ENCODE assay signal across 17 mouse cellular contexts in the genomic region with DNA sequence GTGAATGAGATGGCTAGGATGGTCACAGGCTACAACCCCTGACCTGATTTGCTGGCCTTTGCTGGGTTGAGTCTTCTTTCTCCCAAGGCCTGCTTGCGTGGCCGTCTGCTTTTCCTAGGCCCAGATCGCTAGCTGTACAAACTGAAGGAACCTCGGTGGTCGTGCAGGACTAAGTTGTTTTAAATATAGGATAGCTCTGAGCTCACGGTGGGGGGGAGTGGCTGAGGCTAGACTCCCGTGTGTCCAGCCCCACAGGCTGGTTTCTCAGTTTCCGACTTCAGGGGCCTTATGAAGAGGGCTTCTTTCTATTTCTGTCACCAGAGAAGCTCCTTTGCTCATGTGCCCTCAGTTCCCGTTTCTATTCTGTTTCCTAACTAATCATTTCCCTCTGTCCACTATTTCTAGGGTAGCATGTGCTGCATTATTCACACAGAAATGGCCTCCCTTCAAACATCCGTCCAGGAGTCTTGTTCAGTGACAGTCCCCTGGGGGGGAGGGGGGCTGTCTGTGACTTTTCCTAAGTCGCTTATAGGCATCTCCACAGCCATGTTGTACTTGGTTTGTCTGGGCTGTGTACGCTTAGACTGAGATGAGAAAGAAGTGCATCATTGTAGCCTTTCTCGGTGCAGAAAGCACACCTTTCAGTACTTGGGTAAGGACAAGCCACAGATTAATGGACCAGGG. TPM values are rescaled to one million over a fixed set of nuclear protein-coding genes. Genes with fewer than 3 reads are reported as not detected.
DNase-seq lines count a peak whose midpoint lies in the region; ATAC-seq and TF ChIP-seq lines count a peak whose summit lies in the region.
"Had no signal": no experiment of that assay in that cellular context is flagged by ENCODE, and none has a peak within 500 bp of the region (broad histone marks: within the 10 kb centered on the region; RNA-seq: fewer than 3 reads in every experiment).

No protein-coding gene starts in this region.

- H3K27ac ChIP-seq in heart, embryonic 10.5 days, result peak overlapping the region; percentile 29; the same call in 1 of the 2 replicates
- H3K27ac ChIP-seq in testis, adult 2 months (ENCODE audit: control insufficient read depth, insufficient read depth, low read depth, low read length), result no peak overlapping the region
- peak overlapping the region; percentile 69 for H3K27ac ChIP-seq in hindbrain, embryonic 14.5 days
- 0 out of 2 replicates have a peak overlapping the region, but pooled peaks have one; percentile 11 for H3K27ac ChIP-seq in stomach, embryonic 16.5 days (ENCODE audit: low read length)
- H3K27ac ChIP-seq: embryonic facial prominence, embryonic 13.5 days; forebrain, embryonic 13.5 days; liver, embryonic 15.5 days; midbrain, embryonic 12.5 days had no signal

- WGBS in heart, embryonic 10.5 days, result 47% methylated on average over 13 of the region's 13 CpGs
- 53% methylated on average over 13 of the region's 13 CpGs for WGBS in hindbrain, embryonic 14.5 days
- WGBS in stomach, embryonic 16.5 days, result 47% methylated on average over 13 of the region's 13 CpGs

- no peak for TF ChIP-seq POLR2A in testis, adult 2 months (IDR thresholded peaks at IDR 0.05; ENCODE audit: control insufficient read depth, low read depth, low read length)

- no peak overlapping the region for H3K9ac ChIP-seq in hindbrain, embryonic 14.5 days
- no peak overlapping the region for H3K9ac ChIP-seq in stomach, embryonic 16.5 days (ENCODE audit: low read length)
- H3K9ac ChIP-seq: embryonic facial prominence, embryonic 13.5 days; forebrain, embryonic 13.5 days; liver, embryonic 15.5 days; midbrain, embryonic 12.5 days had no signal

- peaks cover 36% of the 10 kb centered on the region for H3K4me1 ChIP-seq in heart, embryonic 10.5 days
- no peaks in the 10 kb centered on the region for H3K4me1 ChIP-seq in testis, adult 2 months (ENCODE audit: control insufficient read depth, insufficient read depth, low read length)
- peaks cover 8% of the 10 kb centered on the region; the same call in 1 of the 2 replicates for H3K4me1 ChIP-seq in hindbrain, embryonic 14.5 days (replicated peaks; ENCODE audit: control insufficient read depth, insufficient read depth, low read length)
- peaks cover 9% of the 10 kb centered on the region; the same call in 1 of the 2 replicates for H3K4me1 ChIP-seq in stomach, embryonic 16.5 days (ENCODE audit: control insufficient read depth, insufficient read depth, low read length)
- H3K4me1 ChIP-seq: forebrain, embryonic 13.5 days; liver, embryonic 15.5 days had no signal

- no peaks in the 10 kb centered on the region for H3K36me3 ChIP-seq in heart, embryonic 10.5 days
- no peaks in the 10 kb centered on the region for H3K36me3 ChIP-seq in testis, adult 2 months (ENCODE audit: control insufficient read depth, insufficient read depth, low read length)
- no peaks in the 10 kb centered on the region for H3K36me3 ChIP-seq in hindbrain, embryonic 14.5 days (replicated peaks; ENCODE audit: control insufficient read depth, insufficient read depth)
- no peaks in the 10 kb centered on the region for H3K36me3 ChIP-seq in stomach, embryonic 16.5 days (ENCODE audit: control insufficient read depth, insufficient read depth, low read length)
- H3K36me3 ChIP-seq: embryonic facial prominence, embryonic 13.5 days; liver, embryonic 15.5 days; midbrain, embryonic 12.5 days had no signal

- TF ChIP-seq CTCF in testis, adult 2 months (IDR thresholded peaks at IDR 0.05; ENCODE audit: control insufficient read depth, insufficient read depth, insufficient replicate concordance, low read depth, low read length), result no peak

- no peak overlapping the region for H3K4me2 ChIP-seq in hindbrain, embryonic 14.5 days (replicated peaks)
- no peak overlapping the region for H3K4me2 ChIP-seq in stomach, embryonic 16.5 days (ENCODE audit: low read depth, low read length)
- H3K4me2 ChIP-seq: embryonic facial prominence, embryonic 13.5 days; forebrain, embryonic 13.5 days; liver, embryonic 15.5 days; midbrain, embryonic 12.5 days had no signal

- no peaks in the 10 kb centered on the region for H3K27me3 ChIP-seq in heart, embryonic 10.5 days (ENCODE audit: insufficient read depth, poor library complexity, severe bottlenecking)
- H3K27me3 ChIP-seq in testis, adult 2 months (ENCODE audit: control insufficient read depth, insufficient read depth, low read length), result no peaks in the 10 kb centered on the region
- no peaks in the 10 kb centered on the region for H3K27me3 ChIP-seq in hindbrain, embryonic 14.5 days (ENCODE audit: control insufficient read depth, insufficient read depth, low read length)
- H3K27me3 ChIP-seq in stomach, embryonic 16.5 days (ENCODE audit: control insufficient read depth, insufficient read depth, low read length), result no peaks in the 10 kb centered on the region
- H3K27me3 ChIP-seq: embryonic facial prominence, embryonic 13.5 days; forebrain, embryonic 13.5 days; liver, embryonic 15.5 days had no signal

- no peak overlapping the region for H3K4me3 ChIP-seq in heart, embryonic 10.5 days
- peak overlapping the region; percentile 32; the same call in 1 of the 2 replicates for H3K4me3 ChIP-seq in testis, adult 2 months (ENCODE audit: control insufficient read depth, low read depth, low read length)
- H3K4me3 ChIP-seq in hindbrain, embryonic 14.5 days (replicated peaks; ENCODE audit: low read length), result no peak overlapping the region
- no peak overlapping the region for H3K4me3 ChIP-seq in stomach, embryonic 16.5 days (replicated peaks; ENCODE audit: low read length)
- H3K4me3 ChIP-seq: embryonic facial prominence, embryonic 13.5 days; forebrain, embryonic 13.5 days; liver, embryonic 15.5 days; midbrain, embryonic 12.5 days had no signal

- 0 out of 2 replicates have a peak, but pooled peaks have one; percentile 17 for ATAC-seq in hindbrain, embryonic 14.5 days (ENCODE audit: low FRiP score)
- no peak for ATAC-seq in stomach, embryonic 16.5 days (ENCODE audit: insufficient read depth, low FRiP score)
- ATAC-seq: activated CD4-positive, CD25-positive, alpha-beta regulatory T cell, adult 4 months; forebrain, embryonic 13.5 days had no signal

- no peak for DNase-seq in heart, embryonic 10.5 days (ENCODE audit: low spot score)
- no peak for DNase-seq in heart, adult 9 months (ENCODE audit: low spot score in 2 of 2)
- no peak for DNase-seq in testis, postnatal 14 days (ENCODE audit: low spot score)
- DNase-seq in hindbrain, embryonic 14.5 days (ENCODE audit: low spot score), result no peak
- no peak for DNase-seq in ovary, postnatal 36 days (ENCODE audit: low spot score)
- no peak for DNase-seq in adrenal gland, postnatal 25 days
- DNase-seq: B cell, adult 2 months; gastrocnemius, postnatal 25 days; heart, postnatal 14 days; kidney, adult 8-10 months had no signal

- no peaks in the 10 kb centered on the region for H3K9me3 ChIP-seq in heart, embryonic 10.5 days
- no peaks in the 10 kb centered on the region for H3K9me3 ChIP-seq in hindbrain, embryonic 14.5 days (ENCODE audit: control insufficient read depth, low read length)
- H3K9me3 ChIP-seq in stomach, embryonic 16.5 days (replicated peaks; ENCODE audit: control insufficient read depth, low read length), result no peaks in the 10 kb centered on the region
- H3K9me3 ChIP-seq: embryonic facial prominence, embryonic 13.5 days; forebrain, embryonic 13.5 days; liver, embryonic 15.5 days; midbrain, embryonic 12.5 days had no signal

RNA-seq across cellular contexts. Expression of a gene that starts 22.9 kb away (rescaled TPM):
- 15.8 and 16.9 TPM in 2 replicates for polyA plus RNA-seq in heart, embryonic 10.5 days (2016; fragmentation: Nextera tagmentation; extraction: Ambion mirVana)
- 1.6 and 1.7 TPM in 2 replicates for polyA plus RNA-seq in testis, adult 2 months (2012; rRNA removed)
- 9.8 and 9.9 TPM in 2 replicates for polyA plus RNA-seq in hindbrain, embryonic 14.5 days (2014; fragmentation: Nextera tagmentation; extraction: Ambion mirVana)
- 9.8 and 11.0 TPM in 2 replicates for polyA plus RNA-seq in stomach, embryonic 16.5 days (2015; fragmentation: Nextera tagmentation; extraction: Ambion mirVana)
- 13.6 and 15.2 TPM in 2 replicates for total RNA-seq in adrenal gland, postnatal 25 days (2021)
